Mouse (Mus musculus): ENCODE results near the gene Pfdn4. TPM values are rescaled to one million over a fixed set of nuclear protein-coding genes. Genes with fewer than 3 reads are reported as not detected.

The Pfdn4 gene
- polyA plus RNA-seq, 1 experiment from 2014 or later = 56.4 TPM

Other genes with a start within 250 kb of the Pfdn4 start
- gene Bcas1, start 68.6 kb upstream of the Pfdn4 start, polyA plus RNA-seq (2015; fragmentation: Nextera tagmentation; extraction: Ambion mirVana) = 0.66 and 1.0 TPM in 2 replicates
- 3.2 and 4.0 TPM in 2 replicates for gene Cyp24a1, start 717 bp downstream of the Pfdn4 start, polyA plus RNA-seq (2015; fragmentation: Nextera tagmentation; extraction: Ambion mirVana)
- gene 4930470P17Rik, start 105.6 kb downstream of the Pfdn4 start, polyA plus RNA-seq (2015; fragmentation: Nextera tagmentation; extraction: Ambion mirVana) = not detected in 2 replicates
- 1.6 and 1.7 TPM in 2 replicates for gene Dok5, start 235.4 kb downstream of the Pfdn4 start, polyA plus RNA-seq (2015; fragmentation: Nextera tagmentation; extraction: Ambion mirVana)

Measured in kidney, embryonic 16.5 days (tissue).